Mouse (Mus musculus) liver, embryonic 16.5 days (tissue): ENCODE measurements around the gene Neo1. TPM values are rescaled to one million over a fixed set of nuclear protein-coding genes. Genes with fewer than 3 reads are reported as not detected.

Experiments
- ATAC-seq: fragments of 200-750 bp; cut with Nextera tagmentation; 2 replicates; pipeline ENCODE4 v1.8.0; 2017; ENCODE audit warnings: low read depth, mild to moderate bottlenecking, moderate number of reproducible peaks, moderate library complexity
- H3K27ac ChIP-seq: fragments of 300-500 bp; sonication (generic); 2 replicates; pipeline ENCODE4 v1.5.1; 2014; ENCODE audit warnings: mild to moderate bottlenecking, low read length
- H3K27me3 ChIP-seq: fragments of 300-500 bp; sonication (generic); 2 replicates; pipeline ENCODE4 v1.6.1; 2014; ENCODE audit warnings: low read depth, low read length, mixed read lengths; ENCODE audit not compliant: control insufficient read depth, insufficient read depth
- H3K36me3 ChIP-seq: fragments of 300-500 bp; sonication (generic); 2 replicates; pipeline ENCODE4 v1.6.1; 2014; ENCODE audit warnings: mild to moderate bottlenecking; ENCODE audit not compliant: control insufficient read depth, insufficient read depth
- H3K4me1 ChIP-seq: fragments of 300-500 bp; sonication (generic); 2 replicates; pipeline ENCODE4 v1.6.1; 2014; ENCODE audit warnings: low read depth, low read length, mixed read lengths; ENCODE audit not compliant: control insufficient read depth
- H3K4me2 ChIP-seq: fragments of 300-500 bp; sonication (generic); 2 replicates; pipeline ENCODE4 v1.6.1; 2014; ENCODE audit warnings: low read depth, low read length, mixed read lengths
- H3K4me3 ChIP-seq: fragments of 300-500 bp; sonication (generic); 2 replicates; pipeline ENCODE4 v1.5.1; 2014; ENCODE audit warnings: low read depth, mild to moderate bottlenecking, low read length
- H3K9ac ChIP-seq: fragments of 300-500 bp; sonication (generic); 2 replicates; pipeline ENCODE4 v1.6.1; 2014; ENCODE audit warnings: low read depth, low read length
- H3K9me3 ChIP-seq: fragments of 300-500 bp; sonication (generic); replicated peaks from 2 replicates; pipeline ENCODE4 v1.6.1; 2016; ENCODE audit warnings: low read length; ENCODE audit not compliant: control insufficient read depth
- WGBS: fragments of 180-500 bp; shearing (Covaris S2); extraction: QIAGEN DNeasy Blood & Tissue Kit; methylation state at CpG from one replicate; pipeline ENCODE4 v1.1.7; 2014; ENCODE audit not compliant: insufficient replicate concordance; 5-methylcytosine and 5-hydroxymethylcytosine counted together
- polyA plus RNA-seq: library from polyadenylated mRNA; unstranded; fragments of >200 nt; fragmentation: Nextera tagmentation; extraction: Ambion mirVana; gene quantifications from 2 replicates; pipeline ENCODE4 v1.2.1, GENCODE M21; 2015

Gene Neo1
- polyA plus RNA-seq, 1 experiment from 2014 or later: 1.9 TPM

DNA sequence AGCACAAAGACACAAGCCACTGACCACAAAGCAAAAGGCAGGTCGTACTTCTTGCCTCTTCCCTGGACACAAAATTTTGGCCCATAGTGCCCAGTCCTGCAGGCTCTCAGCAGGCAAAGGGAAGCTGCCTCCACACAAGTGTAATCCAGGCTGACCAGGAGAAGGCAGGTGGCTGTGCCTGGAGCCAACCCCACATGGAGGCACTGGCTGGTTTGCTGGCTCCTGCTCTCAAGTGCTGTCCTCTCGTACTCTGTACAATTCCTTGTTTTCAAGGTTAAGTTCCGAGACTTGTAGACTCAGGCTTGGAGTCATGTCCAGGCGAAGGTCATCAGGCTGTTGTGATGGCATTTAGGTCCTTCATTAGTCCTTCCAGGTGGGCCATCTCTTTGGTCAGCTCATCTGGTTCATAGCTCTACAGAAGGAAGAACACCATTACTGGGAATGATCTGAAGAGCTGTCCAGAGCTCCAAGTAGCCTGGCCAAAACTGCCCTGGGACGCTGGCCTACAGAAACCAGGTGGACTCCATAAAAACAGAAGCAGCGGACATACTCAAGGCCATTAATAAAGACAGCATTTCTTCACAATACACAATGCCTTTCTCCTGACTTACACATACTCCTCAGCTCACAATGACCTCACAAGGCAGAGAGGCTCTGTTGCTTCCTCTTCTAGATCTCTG is 159.2 kb downstream of the Neo1 start:
- Histone ChIP-seq H3K4me3 (no peak overlapping the region), H3K9ac (no peak overlapping the region), H3K36me3 (no peaks in the 10 kb centered on the region)

DNA sequence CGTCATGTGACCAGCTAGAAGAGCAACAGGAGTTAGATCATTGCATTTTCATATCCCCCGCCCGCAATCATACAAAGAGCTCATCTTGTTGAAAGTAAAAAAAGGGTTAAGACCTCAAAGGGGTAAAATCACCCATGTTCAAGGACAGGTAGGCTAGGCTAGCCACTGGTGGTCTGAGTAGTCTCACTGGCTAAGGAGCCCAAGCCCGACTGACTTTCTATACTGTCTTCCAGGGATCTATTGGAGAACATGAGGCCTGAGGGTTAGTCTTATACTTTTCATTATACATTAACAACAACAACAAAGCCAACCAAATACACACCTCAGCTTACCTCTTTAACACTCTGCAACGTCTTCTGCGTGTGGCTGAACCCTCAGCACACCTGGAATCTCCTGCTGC is 160.8 kb downstream of the Neo1 start:
- Histone ChIP-seq H3K27ac (no peak overlapping the region), H3K9me3 (no peaks in the 10 kb centered on the region), H3K4me3 (no peak overlapping the region), H3K4me2 (no peak overlapping the region), H3K4me1 (no peaks in the 10 kb centered on the region), H3K36me3 (no peaks in the 10 kb centered on the region), H3K27me3 (no peaks in the 10 kb centered on the region), H3K9ac (no peak overlapping the region)
- WGBS: 69% methylated on average over 6 of the region's 6 CpGs
- no peak for ATAC-seq

More for the DNA sequence above, 159.2 kb downstream of the Neo1 start:
- Histone ChIP-seq H3K27ac (no peak overlapping the region), H3K4me2 (no peak overlapping the region), H3K27me3 (no peaks in the 10 kb centered on the region), H3K4me1 (no peaks in the 10 kb centered on the region), H3K9me3 (no peaks in the 10 kb centered on the region)
- ATAC-seq: no peak
- WGBS: 64% methylated on average over 6 of the region's 6 CpGs

DNA sequence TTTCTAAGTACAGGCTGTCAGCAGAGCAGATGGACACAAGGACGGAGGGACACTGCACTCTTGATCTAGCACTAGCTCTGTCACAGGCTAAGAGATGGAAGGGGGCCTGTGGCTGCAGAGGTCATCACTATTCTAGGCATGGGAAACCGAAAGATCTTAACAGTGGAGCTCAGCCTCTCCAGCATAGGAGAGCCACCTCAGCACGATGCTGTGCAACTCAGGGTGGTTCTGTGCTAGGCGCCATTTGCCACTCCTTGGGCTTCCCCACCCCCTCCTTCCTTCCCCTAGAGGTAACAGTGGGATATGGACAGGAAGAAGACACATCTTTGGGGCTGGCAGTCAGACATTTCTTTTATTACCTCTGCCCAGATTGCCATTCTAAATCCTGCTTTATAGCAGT is 161.9 kb downstream of the Neo1 start:
- Histone ChIP-seq H3K4me2 (no peak overlapping the region), H3K36me3 (no peaks in the 10 kb centered on the region), H3K4me3 (no peak overlapping the region), H3K27ac (no peak overlapping the region), H3K9ac (no peak overlapping the region), H3K9me3 (no peaks in the 10 kb centered on the region), H3K4me1 (no peaks in the 10 kb centered on the region), H3K27me3 (no peaks in the 10 kb centered on the region)
- ATAC-seq: no peak
- WGBS: 65% methylated on average over 4 of the region's 4 CpGs

DNA sequence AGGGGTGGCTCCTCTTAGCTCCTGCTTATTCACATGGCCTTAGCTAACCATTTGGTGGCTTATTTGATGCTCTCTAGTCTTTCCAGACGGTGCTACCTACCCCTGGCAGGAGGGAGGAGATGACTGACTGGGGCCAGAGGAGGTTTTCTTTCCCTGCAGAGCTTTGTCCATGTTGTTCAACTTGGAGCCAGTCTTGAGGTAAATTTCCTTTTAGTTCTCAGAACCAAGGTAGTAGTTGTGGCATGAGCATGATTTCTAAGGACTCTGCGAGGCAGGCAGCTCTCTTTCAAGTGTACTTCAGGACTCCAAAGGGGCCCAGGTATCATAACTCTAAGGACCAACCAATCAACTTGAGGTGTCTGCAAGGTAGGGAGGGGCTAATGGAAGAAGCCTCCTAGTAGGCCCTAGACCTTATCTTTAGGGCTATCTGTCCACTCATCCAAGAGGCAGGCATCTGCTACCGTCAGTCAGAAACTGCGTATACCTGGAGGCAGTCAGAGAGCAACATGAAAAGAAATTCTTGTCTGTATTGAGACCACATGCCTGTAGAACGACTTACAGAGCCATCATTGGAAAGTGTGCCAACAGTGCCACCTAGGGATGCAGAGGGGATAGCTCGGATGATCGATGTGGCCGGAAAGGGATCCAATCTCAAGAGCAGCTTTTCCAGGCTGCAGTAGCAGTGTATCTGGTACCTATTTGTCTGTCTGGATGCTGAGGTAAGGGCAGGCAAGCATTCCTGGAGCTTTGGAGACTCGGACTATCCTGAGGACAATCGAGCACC is 162.5 kb downstream of the Neo1 start:
- no peaks in the 10 kb centered on the region for H3K9me3 ChIP-seq
- no peaks in the 10 kb centered on the region for H3K36me3 ChIP-seq
- H3K27ac ChIP-seq: no peak overlapping the region
- no peak for ATAC-seq
- no peak overlapping the region for H3K9ac ChIP-seq
- H3K4me3 ChIP-seq: no peak overlapping the region
- H3K4me1 ChIP-seq: no peaks in the 10 kb centered on the region
- no peak overlapping the region for H3K4me2 ChIP-seq
- H3K27me3 ChIP-seq: no peaks in the 10 kb centered on the region
- WGBS: 28% methylated on average over 10 of the region's 10 CpGs

DNA sequence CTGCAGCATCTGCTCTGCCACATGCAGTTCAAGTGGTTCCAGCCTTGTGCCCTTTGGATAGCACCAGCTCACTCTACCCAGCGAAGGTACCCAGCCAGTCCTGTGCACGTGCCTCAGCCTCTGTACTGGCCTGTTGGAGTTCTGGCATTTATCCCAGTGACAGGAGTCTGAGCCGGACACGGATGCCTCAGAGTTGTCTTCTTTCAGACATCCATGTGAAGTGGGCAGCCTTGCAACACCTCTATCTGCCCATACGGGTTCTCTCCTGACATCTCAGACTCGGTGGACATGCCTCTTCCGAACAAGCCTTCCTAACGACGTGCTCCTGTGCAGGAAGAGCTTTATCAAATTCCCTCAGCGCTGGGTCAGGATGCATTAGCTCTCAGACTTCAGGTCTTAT is 165.1 kb downstream of the Neo1 start:
- Histone ChIP-seq H3K4me3 (no peak overlapping the region), H3K27ac (no peak overlapping the region), H3K9me3 (no peaks in the 10 kb centered on the region), H3K9ac (no peak overlapping the region), H3K27me3 (no peaks in the 10 kb centered on the region), H3K4me1 (no peaks in the 10 kb centered on the region), H3K4me2 (no peak overlapping the region), H3K36me3 (no peaks in the 10 kb centered on the region)
- no peak for ATAC-seq
- WGBS: 47% methylated on average over 10 of the region's 10 CpGs

DNA sequence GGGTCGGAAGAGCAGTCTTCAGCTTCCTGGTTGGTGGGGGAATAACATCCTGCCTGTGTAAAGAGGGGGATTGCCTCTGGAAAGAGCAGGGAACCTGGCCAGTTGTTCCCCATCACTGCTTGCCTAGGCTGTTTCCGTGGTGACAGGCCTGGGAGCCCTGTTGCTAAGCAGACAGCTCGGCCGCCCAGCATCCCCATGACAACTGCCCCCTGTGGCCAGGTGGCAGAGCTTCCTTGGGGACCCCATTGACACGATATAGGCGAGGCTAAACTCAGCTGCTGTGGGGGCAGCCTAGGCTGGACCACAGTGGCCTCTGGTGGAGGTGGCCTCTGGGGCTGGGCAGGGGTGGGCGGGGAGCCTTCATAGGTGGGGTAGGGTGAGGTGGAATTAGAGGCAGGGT is 172.4 kb downstream of the Neo1 start:
- WGBS: 32% methylated on average over 7 of the region's 7 CpGs
- Histone ChIP-seq H3K4me1 (no peaks in the 10 kb centered on the region), H3K27ac (no peak overlapping the region), H3K4me2 (no peak overlapping the region), H3K36me3 (no peaks in the 10 kb centered on the region), H3K27me3 (peaks cover 13% of the 10 kb centered on the region), H3K9ac (no peak overlapping the region), H3K9me3 (no peaks in the 10 kb centered on the region), H3K4me3 (no peak overlapping the region)
- no peak for ATAC-seq

DNA sequence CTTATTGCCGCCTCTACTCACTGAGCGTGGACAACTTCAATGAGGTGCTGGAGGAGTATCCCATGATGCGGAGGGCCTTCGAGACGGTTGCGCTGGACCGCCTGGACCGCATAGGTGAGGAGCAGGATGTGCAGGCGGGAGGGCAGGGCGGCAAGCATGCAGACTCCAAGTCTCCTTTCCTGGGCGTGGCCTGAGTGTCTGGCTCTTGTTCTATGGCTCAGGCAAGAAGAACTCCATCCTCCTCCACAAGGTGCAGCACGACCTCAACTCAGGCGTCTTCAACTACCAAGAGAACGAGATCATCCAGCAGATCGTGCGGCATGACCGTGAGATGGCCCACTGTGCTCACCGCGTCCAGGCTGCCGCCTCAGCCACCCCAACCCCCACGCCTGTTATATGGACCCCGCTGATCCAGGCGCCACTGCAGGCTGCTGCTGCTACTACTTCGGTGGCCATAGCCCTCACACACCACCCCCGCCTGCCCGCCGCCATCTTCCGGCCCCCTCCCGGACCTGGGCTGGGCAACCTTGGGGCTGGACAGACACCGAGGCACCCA is 177.1 kb downstream of the Neo1 start:
- no peak for ATAC-seq
- no peaks in the 10 kb centered on the region for H3K4me1 ChIP-seq
- WGBS: 26% methylated on average over 30 of the region's 30 CpGs
- H3K4me2 ChIP-seq: no peak overlapping the region
- peaks cover 13% of the 10 kb centered on the region for H3K27me3 ChIP-seq
- H3K36me3 ChIP-seq: no peaks in the 10 kb centered on the region
- H3K27ac ChIP-seq: no peak overlapping the region
- H3K9me3 ChIP-seq: no peaks in the 10 kb centered on the region
- no peak overlapping the region for H3K4me3 ChIP-seq
- no peak overlapping the region for H3K9ac ChIP-seq

DNA sequence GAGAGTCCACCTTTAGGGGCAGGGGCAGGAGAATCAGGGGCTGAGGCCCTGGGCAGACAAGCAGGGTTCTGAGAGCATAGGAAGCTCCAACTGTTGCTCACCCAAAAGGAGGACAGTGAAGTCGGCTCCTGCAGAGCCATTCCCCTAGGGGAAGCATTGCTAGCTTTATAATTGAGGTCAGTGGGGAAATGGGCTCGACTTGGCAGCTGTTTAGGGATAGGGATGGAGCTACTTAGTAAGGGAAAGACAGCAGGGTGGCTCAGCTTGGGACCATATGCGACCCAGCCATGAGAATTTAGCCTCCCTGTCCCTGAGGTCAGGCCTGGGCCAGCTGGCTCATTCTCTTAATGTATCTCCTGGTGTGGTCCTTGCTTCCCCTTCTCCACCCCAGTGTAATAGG is 181.3 kb downstream of the Neo1 start:
- Histone ChIP-seq H3K4me1 (no peaks in the 10 kb centered on the region), H3K4me2 (no peak overlapping the region), H3K9me3 (no peaks in the 10 kb centered on the region), H3K36me3 (no peaks in the 10 kb centered on the region), H3K4me3 (no peak overlapping the region), H3K27ac (no peak overlapping the region), H3K9ac (no peak overlapping the region), H3K27me3 (peaks cover 10% of the 10 kb centered on the region)
- WGBS: 39% methylated on average over 3 of the region's 3 CpGs
- ATAC-seq: no peak
